Mouse (Mus musculus): Measurements from ENCODE around the gene Hip1. TPM values are rescaled to one million over a fixed set of nuclear protein-coding genes. Genes with fewer than 3 reads are reported as not detected.

Hip1 gene
- polyA plus RNA-seq, 1 experiment = 14.5 TPM

GRCm38 (mm10) chr5:135529964-135530363, 15.0 kb downstream of the Hip1 start:
- WGBS = 63% methylated on average over 2 of the region's 2 CpGs
- no peak for TF ChIP-seq CTCF (IDR thresholded peaks at IDR 0.05; ENCODE audit: control insufficient read depth, insufficient read depth, low read length)
- TF ChIP-seq POLR2A (IDR thresholded peaks at IDR 0.05; ENCODE audit: borderline replicate concordance, control insufficient read depth, low read depth, low read length) = no peak
- Histone ChIP-seq H3K4me1 (ENCODE audit: control insufficient read depth, insufficient read depth, low read length) (peaks cover 2% of the 10 kb centered on the region; the same call in 1 of the 2 replicates), H3K4me3 (replicated peaks; ENCODE audit: control insufficient read depth, low read depth, low read length) (no peak overlapping the region), H3K27ac (ENCODE audit: control insufficient read depth, insufficient read depth, low read depth, low read length, poor library complexity) (no peak overlapping the region)

GRCm38 (mm10) chr5:135529310-135529709, 15.6 kb downstream of the Hip1 start:
- Histone ChIP-seq H3K27ac (ENCODE audit: control insufficient read depth, insufficient read depth, low read depth, low read length, poor library complexity) (no peak overlapping the region), H3K4me3 (replicated peaks; ENCODE audit: control insufficient read depth, low read depth, low read length) (no peak overlapping the region), H3K4me1 (ENCODE audit: control insufficient read depth, insufficient read depth, low read length) (peaks cover 2% of the 10 kb centered on the region; the same call in 1 of the 2 replicates)
- WGBS = 72% methylated on average over 3 of the region's 3 CpGs
- TF ChIP-seq CTCF (IDR thresholded peaks at IDR 0.05; ENCODE audit: control insufficient read depth, insufficient read depth, low read length) = no peak
- no peak for TF ChIP-seq POLR2A (IDR thresholded peaks at IDR 0.05; ENCODE audit: borderline replicate concordance, control insufficient read depth, low read depth, low read length)

GRCm38 (mm10) chr5:135527986-135528385, 16.9 kb downstream of the Hip1 start:
- Histone ChIP-seq H3K4me1 (ENCODE audit: control insufficient read depth, insufficient read depth, low read length) (peaks cover 2% of the 10 kb centered on the region), H3K27ac (ENCODE audit: control insufficient read depth, insufficient read depth, low read depth, low read length, poor library complexity) (no peak overlapping the region), H3K4me3 (replicated peaks; ENCODE audit: control insufficient read depth, low read depth, low read length) (no peak overlapping the region)
- no peak for TF ChIP-seq POLR2A (IDR thresholded peaks at IDR 0.05; ENCODE audit: borderline replicate concordance, control insufficient read depth, low read depth, low read length)
- TF ChIP-seq CTCF (IDR thresholded peaks at IDR 0.05; ENCODE audit: control insufficient read depth, insufficient read depth, low read length) = no peak
- WGBS = 76% methylated on average over 7 of the region's 7 CpGs

GRCm38 (mm10) chr5:135524660-135525560, 20.0 kb downstream of the Hip1 start:
- TF ChIP-seq CTCF (IDR thresholded peaks at IDR 0.05; ENCODE audit: control insufficient read depth, insufficient read depth, low read length) = no peak
- no peak for TF ChIP-seq POLR2A (IDR thresholded peaks at IDR 0.05; ENCODE audit: borderline replicate concordance, control insufficient read depth, low read depth, low read length)
- Histone ChIP-seq H3K27ac (ENCODE audit: control insufficient read depth, insufficient read depth, low read depth, low read length, poor library complexity) (no peak overlapping the region), H3K4me3 (replicated peaks; ENCODE audit: control insufficient read depth, low read depth, low read length) (no peak overlapping the region), H3K4me1 (ENCODE audit: control insufficient read depth, insufficient read depth, low read length) (peaks cover 2% of the 10 kb centered on the region)
- WGBS = 20% methylated on average over 11 of the region's 11 CpGs

GRCm38 (mm10) chr5:135524087-135524486, 20.8 kb downstream of the Hip1 start:
- TF ChIP-seq POLR2A (IDR thresholded peaks at IDR 0.05; ENCODE audit: borderline replicate concordance, control insufficient read depth, low read depth, low read length) (no peak), CTCF (IDR thresholded peaks at IDR 0.05; ENCODE audit: control insufficient read depth, insufficient read depth, low read length) (no peak)
- Histone ChIP-seq H3K27ac (ENCODE audit: control insufficient read depth, insufficient read depth, low read depth, low read length, poor library complexity) (no peak overlapping the region), H3K4me1 (ENCODE audit: control insufficient read depth, insufficient read depth, low read length) (peaks cover 2% of the 10 kb centered on the region), H3K4me3 (replicated peaks; ENCODE audit: control insufficient read depth, low read depth, low read length) (no peak overlapping the region)
- 61% methylated on average over 2 of the region's 2 CpGs for WGBS

GRCm38 (mm10) chr5:135522111-135522722, 22.7 kb downstream of the Hip1 start:
- Histone ChIP-seq H3K27ac (ENCODE audit: control insufficient read depth, insufficient read depth, low read depth, low read length, poor library complexity) (no peak overlapping the region), H3K4me1 (ENCODE audit: control insufficient read depth, insufficient read depth, low read length) (peaks cover 2% of the 10 kb centered on the region), H3K4me3 (replicated peaks; ENCODE audit: control insufficient read depth, low read depth, low read length) (no peak overlapping the region)
- 82% methylated on average over 9 of the region's 9 CpGs for WGBS
- TF ChIP-seq POLR2A (IDR thresholded peaks at IDR 0.05; ENCODE audit: borderline replicate concordance, control insufficient read depth, low read depth, low read length) (no peak), CTCF (IDR thresholded peaks at IDR 0.05; ENCODE audit: control insufficient read depth, insufficient read depth, low read length) (no peak)

- no peak overlapping the region for H3K4me3 ChIP-seq (replicated peaks; ENCODE audit: control insufficient read depth, low read depth, low read length)
- no peaks in the 10 kb centered on the region for H3K4me1 ChIP-seq (ENCODE audit: control insufficient read depth, insufficient read depth, low read length)
- WGBS = 88% methylated on average over 5 of the region's 5 CpGs
- TF ChIP-seq CTCF (IDR thresholded peaks at IDR 0.05; ENCODE audit: control insufficient read depth, insufficient read depth, low read length) (no peak), POLR2A (IDR thresholded peaks at IDR 0.05; ENCODE audit: borderline replicate concordance, control insufficient read depth, low read depth, low read length) (no peak)
- H3K27ac ChIP-seq (ENCODE audit: control insufficient read depth, insufficient read depth, low read depth, low read length, poor library complexity) = no peak overlapping the region
These were observed 27.5 kb downstream of the Hip1 start for GRCm38 (mm10) chr5:135517348-135517883.

- TF ChIP-seq CTCF (IDR thresholded peaks at IDR 0.05; ENCODE audit: control insufficient read depth, insufficient read depth, low read length) (no peak), POLR2A (IDR thresholded peaks at IDR 0.05; ENCODE audit: borderline replicate concordance, control insufficient read depth, low read depth, low read length) (no peak)
- H3K27ac ChIP-seq (ENCODE audit: control insufficient read depth, insufficient read depth, low read depth, low read length, poor library complexity) = no peak overlapping the region
- H3K4me3 ChIP-seq (replicated peaks; ENCODE audit: control insufficient read depth, low read depth, low read length) = no peak overlapping the region
- WGBS = 78% methylated on average over 4 of the region's 4 CpGs
- no peaks in the 10 kb centered on the region for H3K4me1 ChIP-seq (ENCODE audit: control insufficient read depth, insufficient read depth, low read length)
These were observed 31.8 kb downstream of the Hip1 start for GRCm38 (mm10) chr5:135513131-135513530.
